Mouse (Mus musculus) urinary bladder, adult 18-20 months (tissue): ENCODE results near the gene Tnfrsf14.

Experiments
- DNase-seq, 2 experiments: peaks; one replicate each; pipeline ENCODE4 v3.0.0; 2022; ENCODE audit warnings: low spot score in 2 of 2, mixed read lengths in 2 of 2

Tnfrsf14 gene

DNA sequence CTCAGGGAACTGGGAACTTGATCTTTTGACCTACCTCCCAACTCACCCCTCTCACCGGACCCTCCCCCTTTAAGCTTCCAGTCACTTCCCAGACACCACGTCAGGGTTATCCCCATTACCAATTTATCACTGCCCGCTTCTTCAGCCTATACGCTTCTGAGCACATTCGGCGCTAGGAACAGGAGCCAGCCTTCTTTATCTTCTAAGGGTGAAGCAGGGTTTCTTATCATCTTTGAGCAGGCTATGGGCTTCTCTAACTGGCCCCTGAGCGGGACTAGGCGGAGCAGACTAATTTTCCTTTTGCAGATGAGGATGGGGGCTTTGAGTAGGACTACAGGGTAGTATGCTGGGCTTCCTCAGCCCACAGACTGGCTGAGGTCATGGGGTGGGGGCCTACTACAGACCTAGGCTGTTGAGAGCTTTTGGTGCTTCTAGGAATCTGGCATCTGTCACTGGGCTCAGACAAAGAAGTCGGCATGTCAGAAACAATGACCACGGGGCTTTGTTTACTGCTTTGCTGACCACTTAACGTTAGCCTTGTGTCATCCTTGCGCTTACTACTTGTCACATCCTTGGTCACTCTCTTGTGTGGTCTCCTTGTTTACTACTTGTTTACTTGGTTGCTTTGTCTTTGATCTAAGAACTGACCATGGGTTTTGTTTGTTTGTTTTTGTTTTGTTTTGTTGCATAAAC lies at the start of gene Tnfrsf14:
TSS of gene Tnfrsf14 (minus strand) at position 169 of the 693 bp plus-strand sequence.
- DNase-seq, result no peak

GRCm38 (mm10) chr4:154974163-154974611 lies 45.8 kb upstream of the Tnfrsf14 start:
- DNase-seq, result no peak

- no peak for DNase-seq
Observed at GRCm38 (mm10) chr4:154972546-154972945, 44.2 kb upstream of the Tnfrsf14 start.

DNA sequence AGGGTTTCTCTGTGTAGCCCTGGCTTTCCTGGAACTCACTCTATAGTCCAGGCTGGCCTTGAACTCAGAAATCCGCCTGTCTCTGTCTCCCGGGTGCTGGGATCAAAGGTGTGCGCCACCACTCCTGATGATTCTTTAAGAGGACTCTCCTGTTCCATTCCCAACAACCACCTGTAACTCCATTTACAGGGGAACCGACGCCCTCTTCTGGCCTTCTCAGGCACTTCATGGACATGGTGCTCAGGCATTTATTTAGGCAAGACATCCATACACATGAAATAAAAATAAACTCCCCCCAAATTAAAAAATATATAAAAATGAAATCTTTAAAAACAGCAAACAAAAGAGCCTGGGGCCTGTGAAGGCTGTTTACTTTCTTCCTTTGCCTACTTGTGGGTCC lies 38.8 kb upstream of the Tnfrsf14 start:
- DNase-seq, result no peak

GRCm38 (mm10) chr4:154965856-154966255 lies 37.5 kb upstream of the Tnfrsf14 start:
- DNase-seq, result no peak

GRCm38 (mm10) chr4:154964581-154965235 lies 36.3 kb upstream of the Tnfrsf14 start:
- peak in 1 of 2 experiments; percentile 69 for DNase-seq

- peak; percentile 85 to 87 for DNase-seq
Observed at GRCm38 (mm10) chr4:154963901-154964580, 35.7 kb upstream of the Tnfrsf14 start, which contains the start of gene Pank4. Gene Pank4 (plus strand): TSS chr4:154964123.

GRCm38 (mm10) chr4:154963190-154963836 lies 35.0 kb upstream of the Tnfrsf14 start:
- DNase-seq, result no peak

GRCm38 (mm10) chr4:154962683-154963082 lies 34.3 kb upstream of the Tnfrsf14 start:
- no peak for DNase-seq

DNA sequence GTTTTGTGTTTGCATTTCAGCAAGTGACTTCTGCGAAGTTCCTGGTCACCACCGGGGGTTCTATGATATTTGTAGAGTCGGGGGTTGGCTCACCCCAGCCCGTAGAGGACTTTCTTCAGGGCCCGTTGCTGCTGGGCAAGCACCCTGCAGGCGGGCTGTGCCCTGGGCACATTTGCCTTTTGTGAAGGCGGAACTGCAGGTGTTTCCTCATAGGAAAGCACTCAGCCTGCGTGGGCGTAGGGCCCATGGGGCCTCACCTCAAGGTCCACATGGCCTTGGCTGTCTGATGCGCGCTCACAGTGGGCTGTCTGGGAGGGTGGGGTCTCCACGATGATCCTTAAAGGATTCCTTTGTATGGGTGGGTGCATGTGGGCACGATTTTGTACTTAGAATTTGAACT lies 33.5 kb upstream of the Tnfrsf14 start:
- DNase-seq, result no peak

DNA sequence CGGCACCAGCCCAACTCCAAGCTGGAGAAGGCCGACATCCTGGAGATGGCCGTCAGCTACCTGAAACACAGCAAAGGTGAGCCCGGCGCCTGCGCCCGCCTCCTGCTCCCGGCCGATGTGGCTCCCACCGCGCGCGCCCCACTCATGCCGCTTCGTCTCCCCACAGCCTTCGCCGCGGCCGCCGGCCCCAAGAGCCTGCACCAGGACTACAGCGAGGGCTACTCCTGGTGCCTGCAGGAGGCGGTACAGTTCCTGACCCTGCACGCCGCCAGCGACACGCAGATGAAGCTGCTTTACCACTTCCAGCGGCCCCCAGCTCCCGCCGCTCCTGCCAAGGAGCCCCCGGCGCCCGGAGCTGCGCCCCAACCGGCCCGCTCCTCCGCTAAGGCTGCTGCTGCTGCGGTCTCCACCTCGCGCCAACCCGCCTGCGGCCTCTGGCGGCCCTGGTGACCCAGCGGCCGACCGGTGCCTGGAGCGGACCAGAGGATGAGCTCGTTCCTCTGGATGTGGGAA lies 32.9 kb upstream of the Tnfrsf14 start:
- DNase-seq, result peak in 1 of 2 experiments; percentile 53

DNA sequence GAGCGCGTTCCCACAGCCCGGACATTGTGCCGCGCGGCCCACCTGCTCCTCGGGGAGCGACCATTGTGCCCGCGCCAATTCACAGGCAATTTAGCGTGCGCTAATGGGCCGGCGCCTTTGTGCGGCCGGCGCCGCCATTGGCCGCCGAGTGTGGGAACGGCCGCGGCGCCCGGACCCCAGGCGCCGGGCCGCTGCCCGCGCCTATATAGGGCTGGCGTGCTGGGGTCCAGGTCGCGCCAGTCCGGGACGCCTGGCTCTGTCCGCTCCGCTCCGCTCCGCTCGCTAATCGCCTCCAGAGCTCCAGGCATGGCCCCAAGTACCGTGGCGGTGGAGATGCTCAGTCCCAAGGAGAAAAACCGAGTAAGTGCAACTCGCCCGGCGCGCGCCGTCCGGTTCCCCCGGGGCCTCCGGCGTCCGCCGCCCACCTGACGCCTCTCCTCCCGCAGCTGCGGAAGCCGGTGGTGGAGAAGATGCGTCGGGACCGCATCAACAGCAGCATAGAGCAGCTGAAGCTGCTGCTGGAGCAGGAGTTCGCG lies 32.4 kb upstream of the Tnfrsf14 start, which contains the start of gene Hes5:
TSS of gene Hes5 (plus strand) at position 234 of the 536 bp plus-strand sequence.
- no peak for DNase-seq

DNA sequence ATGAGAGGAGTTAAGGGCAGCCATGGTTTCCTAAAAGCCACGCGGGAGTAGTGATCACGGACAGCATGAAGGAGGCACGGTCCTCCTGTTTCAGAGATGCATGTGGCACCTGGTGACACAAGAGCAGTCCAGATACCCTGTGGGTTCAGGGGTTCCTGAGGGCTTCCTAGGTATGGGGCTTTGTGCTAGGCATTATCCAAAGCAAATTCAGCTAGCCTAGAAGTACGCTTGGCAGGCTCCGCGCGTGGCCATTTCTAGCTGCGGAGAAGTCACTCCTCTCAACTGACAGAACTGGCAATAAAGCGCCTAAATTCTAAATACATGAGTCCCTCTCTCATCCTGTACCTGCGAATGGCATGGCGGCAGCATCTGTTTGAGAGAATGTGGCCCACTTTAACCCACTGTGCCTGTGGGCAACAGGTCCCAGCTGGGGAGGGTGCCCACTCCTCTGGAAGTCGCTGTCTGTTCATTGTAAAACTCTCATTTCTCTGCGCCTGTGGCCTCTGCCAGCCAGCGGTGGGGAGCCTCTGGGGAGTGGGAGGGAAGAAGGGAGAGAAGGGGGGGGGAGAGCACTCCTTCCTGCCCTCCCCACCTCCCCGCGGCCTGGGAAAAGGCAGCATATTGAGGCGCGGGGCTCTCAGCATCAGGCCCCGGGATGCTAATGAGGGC lies 31.8 kb upstream of the Tnfrsf14 start:
- DNase-seq, result no peak

DNA sequence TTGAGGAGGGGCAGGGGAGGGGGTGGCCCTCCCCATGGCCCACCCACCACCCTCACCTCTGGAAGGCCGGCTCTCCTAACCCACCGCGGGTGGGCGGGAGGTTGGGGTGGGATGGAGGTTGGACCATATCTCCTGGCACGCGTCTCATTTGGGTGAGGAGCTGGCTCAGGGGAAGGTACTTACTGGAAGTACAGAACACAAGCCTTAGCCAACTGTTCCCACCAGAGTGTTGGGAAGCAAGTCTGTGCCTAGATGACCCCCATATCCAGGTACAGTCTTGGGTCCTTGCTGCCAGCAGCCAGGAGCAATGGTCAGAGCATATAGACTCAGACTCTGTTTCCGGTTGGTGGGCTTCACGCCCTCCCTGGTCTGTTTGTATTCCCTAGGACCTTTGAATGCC lies 30.3 kb upstream of the Tnfrsf14 start:
- no peak for DNase-seq

GRCm38 (mm10) chr4:154958171-154958570 lies 29.8 kb upstream of the Tnfrsf14 start:
- no peak for DNase-seq

- no peak for DNase-seq
Observed at GRCm38 (mm10) chr4:154957289-154957993, 29.1 kb upstream of the Tnfrsf14 start.

DNA sequence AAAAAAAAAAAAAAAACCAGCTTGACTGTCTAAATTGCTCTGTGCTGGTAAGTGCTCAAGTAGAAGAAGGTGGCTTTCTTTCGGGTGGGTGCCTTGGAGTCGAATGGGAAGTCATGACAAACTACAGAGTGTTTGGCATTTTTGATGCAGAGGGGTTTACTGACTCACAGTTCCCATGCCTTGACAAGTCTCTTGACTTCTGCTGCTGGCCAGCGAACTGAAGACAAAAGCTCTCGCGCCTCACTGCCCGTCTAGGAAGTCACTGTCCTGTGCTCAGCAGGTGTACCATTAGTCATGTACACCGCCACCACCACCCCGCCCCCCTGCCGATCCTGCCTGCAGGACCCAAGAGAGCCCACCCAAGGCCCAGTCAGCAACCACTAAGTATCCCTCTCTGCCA lies 28.2 kb upstream of the Tnfrsf14 start:
- DNase-seq, result no peak

- no peak for DNase-seq
Observed at GRCm38 (mm10) chr4:154952461-154953241, 24.3 kb upstream of the Tnfrsf14 start.

DNA sequence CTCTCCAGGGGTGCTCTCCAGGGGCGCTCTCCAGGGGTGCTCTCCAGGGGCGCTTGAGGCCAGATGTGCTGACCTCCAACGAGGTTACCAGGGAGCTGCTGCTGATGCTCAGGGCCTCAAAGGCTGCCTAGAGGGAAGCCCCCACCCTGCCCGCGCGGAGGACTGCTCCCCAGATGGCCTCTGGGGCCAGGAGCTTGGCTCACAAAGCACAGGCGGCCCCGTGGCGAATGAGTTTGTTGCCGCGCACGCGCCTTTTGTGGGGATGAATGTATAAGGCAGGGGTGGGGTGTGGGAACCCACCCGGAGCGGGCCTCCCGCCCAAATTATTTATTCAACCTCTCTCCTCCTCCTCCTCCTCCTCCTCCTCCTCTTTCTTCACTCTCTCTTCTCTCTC lies 21.2 kb upstream of the Tnfrsf14 start:
- no peak for DNase-seq
